Mouse (Mus musculus): ENCODE results near the gene Ubtd1.

Ubtd1 gene

GRCm38 (mm10) chr19:42031112-42031511, 49.5 kb downstream of the Ubtd1 start:
- ChIA-PET POLR2A (interaction anchor here in 2 of 4 experiments (1.1 to 1.3 kb wide), 3 partner anchors 11 to 107 kb away, joined by 3 read pairs; no protein-coding TSS in a partner anchor), CTCF (interaction anchor here in 3 of 4 experiments (0.6 to 1.3 kb wide), 4 partner anchors 9 to 121 kb away, joined by 3 to 9 read pairs (median 3); partner anchors contain the start of gene Hoga1 (in 1 of the 3))

- ChIA-PET POLR2A (interaction anchor here in 3 of 4 experiments (0.5 to 3.4 kb wide), 6 partner anchors 9 to 100 kb away, joined by 3 to 36 read pairs (median 3); partner anchors contain the start of genes Exosc1 (in 1 of the 3), Hoga1 (in 1 of the 3) and Zdhhc16 (in 1 of the 3)), CTCF (interaction anchor here (0.5 to 3.4 kb wide), 12 partner anchors 7 to 213 kb away, joined by 3 to 57 read pairs (median 5); no protein-coding TSS in a partner anchor)
These were observed 52.0 kb downstream of the Ubtd1 start for GRCm38 (mm10) chr19:42033611-42034010.

GRCm38 (mm10) chr19:42034146-42034775, 52.7 kb downstream of the Ubtd1 start:
- POLR2A ChIA-PET: interaction anchor here in 3 of 4 experiments (0.5 to 3.4 kb wide), 14 partner anchors 10 to 135 kb away, joined by 3 to 36 read pairs (median 4); partner anchors contain the start of genes Hoga1 (in 2 of the 3), Exosc1 (in 1 of the 3) and Zdhhc16 (in 1 of the 3)
- CTCF ChIA-PET: interaction anchor here (0.5 to 3.4 kb wide), 30 partner anchors 8 to 214 kb away, joined by 3 to 57 read pairs (median 6); partner anchors contain the start of genes Hoga1 (in 2 of the 4), 4933411K16Rik (in 1 of the 4) and Avpi1 (in 1 of the 4)

GRCm38 (mm10) chr19:42034881-42035455, 53.4 kb downstream of the Ubtd1 start:
- CTCF ChIA-PET: interaction anchor here (0.6 to 3.4 kb wide), 81 partner anchors 9 to 1359 kb away, joined by 3 to 57 read pairs (median 4); partner anchors contain the start of genes Hoga1 (in 4 of the 4), Avpi1 (in 2 of the 4), 4933411K16Rik (in 1 of the 4) and Exosc1 (in 1 of the 4)
- POLR2A ChIA-PET: interaction anchor here (0.6 to 3.4 kb wide), 28 partner anchors 9 to 188 kb away, joined by 3 to 36 read pairs (median 3); partner anchors contain the start of genes Hoga1 (in 2 of the 4), 4933411K16Rik (in 1 of the 4), Exosc1 (in 1 of the 4) and Zdhhc16 (in 1 of the 4)

- ChIA-PET CTCF (interaction anchor here (0.5 to 3.4 kb wide), 90 partner anchors 9 to 1360 kb away, joined by 3 to 57 read pairs (median 4); partner anchors contain the start of genes Hoga1 (in 4 of the 4), Avpi1 (in 2 of the 4), 4933411K16Rik (in 1 of the 4) and Exosc1 (in 1 of the 4)), POLR2A (interaction anchor here in 3 of 4 experiments (0.5 to 3.4 kb wide), 29 partner anchors 9 to 189 kb away, joined by 3 to 36 read pairs (median 3); partner anchors contain the start of genes Hoga1 (in 2 of the 3), 4933411K16Rik (in 1 of the 3), Exosc1 (in 1 of the 3) and Zdhhc16 (in 1 of the 3))
These were observed 54.1 kb downstream of the Ubtd1 start, which contains the start of gene Ankrd2 for GRCm38 (mm10) chr19:42035456-42036248. Ankrd2 (plus strand) TSS chr19:42036000.

- ChIA-PET POLR2A (interaction anchor here in 2 of 4 experiments (0.6 to 3.4 kb wide), 12 partner anchors 9 to 285 kb away, joined by 3 to 36 read pairs (median 4); partner anchors contain the start of gene Hoga1 (in 2 of the 2)), CTCF (interaction anchor here (0.5 to 3.4 kb wide), 33 partner anchors 9 to 601 kb away, joined by 3 to 57 read pairs (median 6); partner anchors contain the start of gene Hoga1 (in 4 of the 4))
These were observed 54.8 kb downstream of the Ubtd1 start for GRCm38 (mm10) chr19:42036357-42036756.

- ChIA-PET CTCF (interaction anchor here in 2 of 4 experiments (1.7 to 3.0 kb wide), 3 partner anchors 11 to 115 kb away, joined by 7 to 12 read pairs (median 8); no protein-coding TSS in a partner anchor), POLR2A (interaction anchor here in 1 of 4 experiments (0.5 to 1.5 kb wide), 5 partner anchors 10 to 93 kb away, joined by 3 to 4 read pairs (median 3); no protein-coding TSS in a partner anchor)
These were observed 55.7 kb downstream of the Ubtd1 start for GRCm38 (mm10) chr19:42037167-42037702.

- ChIA-PET POLR2A (interaction anchor here in 2 of 4 experiments (0.8 to 1.5 kb wide), 6 partner anchors 9 to 106 kb away, joined by 3 to 4 read pairs (median 3); no protein-coding TSS in a partner anchor), CTCF (interaction anchor here in 3 of 4 experiments (0.7 to 1.8 kb wide), 3 partner anchors 11 to 114 kb away, joined by 3 to 8 read pairs (median 7); no protein-coding TSS in a partner anchor)
These were observed 56.7 kb downstream of the Ubtd1 start for GRCm38 (mm10) chr19:42038310-42038709.

- CTCF ChIA-PET: interaction anchor here in 2 of 4 experiments (1.9 to 2.4 kb wide), 2 partner anchors 9 to 122 kb away, joined by 12 to 20 read pairs; partner anchors contain the start of gene Ankrd2 (in 1 of the 2)
- POLR2A ChIA-PET: interaction anchor here in 1 of 4 experiments (1.3 to 2.4 kb wide), 5 partner anchors 9 to 126 kb away, joined by 4 to 9 read pairs (median 5); partner anchors contain the start of genes Ankrd2 and Avpi1
These were observed 62.4 kb downstream of the Ubtd1 start for GRCm38 (mm10) chr19:42043988-42044387.

- ChIA-PET CTCF (interaction anchor here (0.5 to 2.4 kb wide), 46 partner anchors 9 to 1845 kb away, joined by 3 to 27 read pairs (median 4); partner anchors contain the start of genes Ankrd2 (in 4 of the 4), Mms19 (in 1 of the 4), Pi4k2a (in 1 of the 4) and Ubtd1 (in 1 of the 4)), POLR2A (interaction anchor here (0.6 to 2.5 kb wide), 42 partner anchors 10 to 1232 kb away, joined by 3 to 16 read pairs (median 4); partner anchors contain the start of genes Pi4k2a (in 3 of the 4), Ankrd2 (in 2 of the 4), Avpi1 (in 2 of the 4) and Arhgap19 (in 1 of the 4))
These were observed 63.9 kb downstream of the Ubtd1 start, which contains the start of gene Hoga1 for GRCm38 (mm10) chr19:42045269-42046102. Hoga1 (plus strand) TSS chr19:42045610.

- CTCF ChIA-PET: interaction anchor here in 3 of 4 experiments (0.5 to 1.2 kb wide), 3 partner anchors 15 to 94 kb away, joined by 3 to 4 read pairs (median 3); partner anchors contain the start of gene Ankrd2 (in 1 of the 3)
- POLR2A ChIA-PET: no interaction called here
These were observed 68.7 kb downstream of the Ubtd1 start for GRCm38 (mm10) chr19:42050251-42050650.

GRCm38 (mm10) chr19:42051351-42051750, 69.8 kb downstream of the Ubtd1 start:
- CTCF ChIA-PET: interaction anchor here in 3 of 4 experiments (0.8 to 1.8 kb wide), 7 partner anchors 16 to 115 kb away, joined by 3 to 11 read pairs (median 3); partner anchors contain the start of gene Ankrd2 (in 2 of the 3)
- POLR2A ChIA-PET: interaction anchor here in 3 of 4 experiments (0.6 to 1.5 kb wide), 10 partner anchors 19 to 159 kb away, joined by 3 to 6 read pairs (median 3); no protein-coding TSS in a partner anchor

GRCm38 (mm10) chr19:42051948-42052347, 70.4 kb downstream of the Ubtd1 start, which contains the start of gene 4933411K16Rik:
4933411K16Rik (plus strand) TSS chr19:42052248.
- POLR2A ChIA-PET: interaction anchor here in 3 of 4 experiments (1.0 to 1.5 kb wide), 9 partner anchors 17 to 119 kb away, joined by 3 to 6 read pairs (median 3); partner anchors contain the start of genes Ankrd2 (in 1 of the 3) and Avpi1 (in 1 of the 3)
- CTCF ChIA-PET: interaction anchor here in 2 of 4 experiments (1.2 to 1.8 kb wide), 4 partner anchors 17 to 114 kb away, joined by 3 to 11 read pairs (median 8); partner anchors contain the start of gene Ankrd2 (in 1 of the 2)

- ChIA-PET CTCF (interaction anchor here in 2 of 4 experiments (0.6 to 1.5 kb wide), 2 partner anchors 9 to 25 kb away, joined by 3 to 4 read pairs; partner anchors contain the start of gene Hoga1 (in 1 of the 2)), POLR2A (interaction anchor here in 1 of 4 experiments (1.3 kb wide), 1 partner anchor 116 kb away, joined by 3 read pairs; no protein-coding TSS in a partner anchor)
These were observed 72.7 kb downstream of the Ubtd1 start for GRCm38 (mm10) chr19:42054255-42054654.
